Mouse (Mus musculus) kidney, postnatal 0 days (tissue): ENCODE measurements around the gene Atp5s. TPM values are rescaled to one million over a fixed set of nuclear protein-coding genes. Genes with fewer than 3 reads are reported as not detected.

Experiments
- ATAC-seq: fragments of 200-750 bp; cut with Nextera tagmentation; replicated peaks from 2 replicates; pipeline ENCODE4 v1.8.0; 2017; ENCODE audit warnings: low read depth, moderate number of reproducible peaks, moderate TSS enrichment, moderate library complexity; ENCODE audit not compliant: low FRiP score
- DNase-seq: peaks from one replicate; pipeline ENCODE4 v3.0.0-alpha.2; 2016; ENCODE audit warnings: low spot score
- H3K27ac ChIP-seq: fragments of 300-500 bp; sonication (generic); 2 replicates; pipeline ENCODE4 v1.5.1; 2014; ENCODE audit warnings: mild to moderate bottlenecking
- H3K27me3 ChIP-seq: fragments of 300-500 bp; sonication (generic); 2 replicates; pipeline ENCODE4 v1.6.1; 2014; ENCODE audit warnings: low read length, mixed read lengths; ENCODE audit not compliant: insufficient read depth
- H3K36me3 ChIP-seq: fragments of 300-500 bp; sonication (generic); 2 replicates; pipeline ENCODE4 v1.6.1; 2014; ENCODE audit warnings: low read length, mixed read lengths; ENCODE audit not compliant: insufficient read depth
- H3K4me1 ChIP-seq: fragments of 300-500 bp; sonication (generic); replicated peaks from 2 replicates; pipeline ENCODE4 v1.6.1; 2014; ENCODE audit warnings: antibody characterized with exemption, low read length, mixed read lengths; ENCODE audit not compliant: insufficient read depth
- H3K4me2 ChIP-seq: fragments of 300-500 bp; sonication (generic); 2 replicates; pipeline ENCODE4 v1.6.1; 2014; ENCODE audit warnings: mild to moderate bottlenecking, low read length, moderate library complexity, mixed read lengths
- H3K4me3 ChIP-seq: fragments of 300-500 bp; sonication (generic); replicated peaks from 2 replicates; pipeline ENCODE4 v1.5.1; 2014; ENCODE audit warnings: low read depth, low read length
- H3K9ac ChIP-seq: fragments of 300-500 bp; sonication (generic); 2 replicates; pipeline ENCODE4 v1.6.1; 2014; ENCODE audit warnings: low read depth, low read length
- H3K9me3 ChIP-seq: fragments of 300-500 bp; sonication (generic); replicated peaks from 2 replicates; pipeline ENCODE4 v1.6.1; 2016; ENCODE audit warnings: low read length, inconsistent platforms, mixed read lengths
- CTCF ChIP-seq: IDR thresholded peaks from 2 replicates; pipeline ENCODE4 v1.5.1; 2016; ENCODE audit warnings: antibody characterized with exemption, low read depth, mild to moderate bottlenecking, moderate library complexity
- WGBS: fragments of 180-500 bp; shearing (Covaris S2); extraction: QIAGEN DNeasy Blood & Tissue Kit; methylation state at CpG from one replicate; pipeline ENCODE4 v1.1.7; 2014; 5-methylcytosine and 5-hydroxymethylcytosine counted together
- polyA plus RNA-seq: library from polyadenylated mRNA; unstranded; fragments of >200 nt; fragmentation: Nextera tagmentation; extraction: Ambion mirVana; gene quantifications from 2 replicates; pipeline ENCODE4 v1.2.1, GENCODE M21; 2015

Gene Atp5s
- polyA plus RNA-seq, 1 experiment from 2014 or later: 29.5 TPM

- H3K27ac ChIP-seq: no peak overlapping the region
- no peaks in the 10 kb centered on the region; the same call in 1 of the 2 replicates for H3K4me1 ChIP-seq
- H3K4me3 ChIP-seq: no peak overlapping the region
- no peak overlapping the region for H3K4me2 ChIP-seq
- no peak for DNase-seq
- no peak for ATAC-seq
- no peak for TF ChIP-seq CTCF
- H3K9ac ChIP-seq: no peak overlapping the region
- H3K9me3 ChIP-seq: no peaks in the 10 kb centered on the region
- WGBS: 92% methylated on average over 1 of the region's 1 CpGs
- no peaks in the 10 kb centered on the region for H3K27me3 ChIP-seq
- H3K36me3 ChIP-seq: no peaks in the 10 kb centered on the region
Observed at GRCm38 (mm10) chr12:69729246-69729645, 4.5 kb downstream of the Atp5s start.

- WGBS: 97% methylated on average over 1 of the region's 1 CpGs
- no peak for ATAC-seq
Observed at GRCm38 (mm10) chr12:69730306-69730705, 5.6 kb downstream of the Atp5s start.

GRCm38 (mm10) chr12:69732221-69732620, 7.5 kb downstream of the Atp5s start:
- DNase-seq (no peak), ATAC-seq (no peak)
- no peaks in the 10 kb centered on the region for H3K9me3 ChIP-seq
- no peaks in the 10 kb centered on the region for H3K36me3 ChIP-seq
- H3K27ac ChIP-seq: no peak overlapping the region
- no peak overlapping the region for H3K9ac ChIP-seq
- no peak for TF ChIP-seq CTCF
- 54% methylated on average over 5 of the region's 5 CpGs for WGBS
- H3K4me1 ChIP-seq: no peaks in the 10 kb centered on the region
- no peak overlapping the region for H3K4me2 ChIP-seq
- H3K4me3 ChIP-seq: no peak overlapping the region
- no peaks in the 10 kb centered on the region for H3K27me3 ChIP-seq

More at GRCm38 (mm10) chr12:69730306-69730705, 5.6 kb downstream of the Atp5s start:
- no peak for DNase-seq
- no peaks in the 10 kb centered on the region for H3K4me1 ChIP-seq
- no peaks in the 10 kb centered on the region for H3K9me3 ChIP-seq
- no peaks in the 10 kb centered on the region for H3K36me3 ChIP-seq
- no peak overlapping the region for H3K27ac ChIP-seq
- no peak overlapping the region for H3K9ac ChIP-seq
- TF ChIP-seq CTCF: no peak
- H3K27me3 ChIP-seq: no peaks in the 10 kb centered on the region
- no peak overlapping the region for H3K4me3 ChIP-seq
- H3K4me2 ChIP-seq: no peak overlapping the region

GRCm38 (mm10) chr12:69733518-69733917, 8.8 kb downstream of the Atp5s start:
- H3K27me3 ChIP-seq: no peaks in the 10 kb centered on the region
- no peak overlapping the region for H3K27ac ChIP-seq
- no peak overlapping the region for H3K4me3 ChIP-seq
- peak; percentile 81 for TF ChIP-seq CTCF
- 1% methylated on average over 2 of the region's 2 CpGs for WGBS
- ATAC-seq: no peak
- no peak overlapping the region for H3K4me2 ChIP-seq
- H3K36me3 ChIP-seq: no peaks in the 10 kb centered on the region
- H3K4me1 ChIP-seq: no peaks in the 10 kb centered on the region
- no peak overlapping the region for H3K9ac ChIP-seq
- DNase-seq: peak; percentile 94
- H3K9me3 ChIP-seq: no peaks in the 10 kb centered on the region

GRCm38 (mm10) chr12:69733923-69734322, 9.2 kb downstream of the Atp5s start:
- DNase-seq (no peak), ATAC-seq (no peak)
- no peaks in the 10 kb centered on the region for H3K4me1 ChIP-seq
- H3K9me3 ChIP-seq: no peaks in the 10 kb centered on the region
- H3K4me3 ChIP-seq: no peak overlapping the region
- H3K27me3 ChIP-seq: no peaks in the 10 kb centered on the region
- 79% methylated on average over 3 of the region's 3 CpGs for WGBS
- no peak overlapping the region for H3K27ac ChIP-seq
- no peaks in the 10 kb centered on the region for H3K36me3 ChIP-seq
- no peak overlapping the region for H3K4me2 ChIP-seq
- H3K9ac ChIP-seq: no peak overlapping the region
- no peak for TF ChIP-seq CTCF

GRCm38 (mm10) chr12:69741965-69742364, 17.2 kb downstream of the Atp5s start:
- ATAC-seq (no peak), DNase-seq (no peak)
- Histone ChIP-seq H3K4me1 (no peaks in the 10 kb centered on the region), H3K4me3 (no peak overlapping the region), H3K36me3 (no peaks in the 10 kb centered on the region), H3K9me3 (no peaks in the 10 kb centered on the region), H3K27me3 (no peaks in the 10 kb centered on the region), H3K4me2 (no peak overlapping the region), H3K9ac (no peak overlapping the region), H3K27ac (no peak overlapping the region)
- peak; percentile 10; the same call in 1 of the 2 replicates for TF ChIP-seq CTCF
- 78% methylated on average over 5 of the region's 5 CpGs for WGBS

GRCm38 (mm10) chr12:69744138-69744537, 19.4 kb downstream of the Atp5s start:
- Histone ChIP-seq H3K4me2 (no peak overlapping the region), H3K9me3 (no peaks in the 10 kb centered on the region), H3K4me3 (no peak overlapping the region), H3K4me1 (no peaks in the 10 kb centered on the region), H3K9ac (no peak overlapping the region), H3K27me3 (no peaks in the 10 kb centered on the region), H3K36me3 (no peaks in the 10 kb centered on the region), H3K27ac (no peak overlapping the region)
- no peak for ATAC-seq
- WGBS: 76% methylated on average over 5 of the region's 5 CpGs
- no peak for TF ChIP-seq CTCF
- DNase-seq: no peak
